Mouse (Mus musculus) heart, postnatal 10 days (tissue): Measurements from ENCODE around the gene Gm5134. TPM values are rescaled to one million over a fixed set of nuclear protein-coding genes. Genes with fewer than 3 reads are reported as not detected.

Experiments used
- DNase-seq, 2 experiments: peaks; one replicate each; pipeline ENCODE4 v3.0.0; 2021
- intact Hi-C: fragments of 180-260 bp; cut with DNase I; formaldehyde crosslinking; loops from one replicate; pipeline ENCODE4 v1.15.1; 2025
- total RNA-seq, 2 experiments: library from RNA; stranded (reverse); gene quantifications; 2 replicates each; pipeline ENCODE4 v1.2.3; 2021

The Gm5134 gene
- total RNA-seq = not detected

DNA sequence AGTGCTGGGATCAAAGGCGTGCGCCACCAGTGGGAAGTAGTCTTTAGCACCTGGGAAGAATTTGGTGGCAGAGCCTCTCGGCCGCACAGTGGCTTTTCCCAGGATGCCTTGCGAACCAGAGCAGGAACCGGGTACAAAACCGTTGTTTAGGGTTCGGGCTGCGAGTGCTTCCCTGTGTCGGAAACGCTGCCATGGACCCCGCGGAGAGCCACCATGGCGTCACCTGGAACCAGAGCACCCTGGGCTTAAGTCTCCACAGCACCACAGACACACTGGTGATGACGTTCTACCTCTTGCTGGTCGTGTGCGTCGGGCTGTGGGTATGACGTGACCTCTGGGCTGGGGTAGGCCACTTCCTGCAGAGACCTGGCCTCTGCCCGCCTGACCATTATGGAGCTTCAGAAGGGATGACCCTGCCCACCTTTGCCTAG, at the start of gene Gm5134:
Gene Gm5134, plus strand, starts transcription at position 134 of the 431 bp plus-strand sequence.
- DNase-seq = no peak
- intact Hi-C loops = loop anchor here (5.0 kb wide), 1 partner anchor 367 kb away; the partner anchor contains the start of gene Ggt5

DNA sequence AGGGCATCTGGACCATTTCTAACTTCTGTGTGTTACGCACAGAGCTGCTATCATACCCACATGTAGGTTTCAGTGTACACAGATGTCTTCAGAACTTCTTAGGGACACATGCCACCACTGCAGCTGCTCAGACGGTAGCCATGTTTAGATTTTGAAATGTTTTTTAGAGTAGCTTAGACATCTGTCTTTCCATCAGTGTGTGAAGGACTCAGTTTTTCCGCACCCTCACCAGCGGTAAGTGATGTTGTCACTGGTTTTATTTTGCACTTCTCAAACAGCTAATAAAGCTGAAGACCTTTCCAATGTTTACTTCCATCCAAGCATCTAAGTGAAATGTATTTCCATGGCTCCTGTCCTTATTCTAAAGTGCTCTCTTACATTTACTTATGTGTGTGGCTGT, 47.4 kb upstream of the Gm5134 start:
- intact Hi-C loops = no loop called here
- no peak for DNase-seq

DNA sequence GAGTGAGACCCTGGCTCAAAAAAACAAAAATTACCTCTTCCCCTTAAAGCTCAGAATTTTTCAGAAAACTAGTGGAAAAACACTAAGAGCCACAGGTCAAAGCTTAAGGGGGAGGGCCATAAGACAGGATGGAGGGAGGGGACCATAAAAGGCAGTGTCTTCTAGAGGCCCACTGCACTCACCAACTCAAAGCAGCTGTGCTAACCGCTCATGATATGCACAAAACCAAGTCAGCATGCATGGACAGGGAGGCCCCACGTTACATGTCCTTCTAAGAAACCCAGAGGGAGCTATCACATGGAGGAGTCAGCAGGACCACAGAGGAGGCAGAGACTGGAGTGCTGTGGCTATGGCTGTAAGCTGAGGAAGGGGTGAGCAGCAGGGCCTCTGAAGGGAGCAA, 43.6 kb upstream of the Gm5134 start:
- intact Hi-C loops = no loop called here
- no peak for DNase-seq

DNA sequence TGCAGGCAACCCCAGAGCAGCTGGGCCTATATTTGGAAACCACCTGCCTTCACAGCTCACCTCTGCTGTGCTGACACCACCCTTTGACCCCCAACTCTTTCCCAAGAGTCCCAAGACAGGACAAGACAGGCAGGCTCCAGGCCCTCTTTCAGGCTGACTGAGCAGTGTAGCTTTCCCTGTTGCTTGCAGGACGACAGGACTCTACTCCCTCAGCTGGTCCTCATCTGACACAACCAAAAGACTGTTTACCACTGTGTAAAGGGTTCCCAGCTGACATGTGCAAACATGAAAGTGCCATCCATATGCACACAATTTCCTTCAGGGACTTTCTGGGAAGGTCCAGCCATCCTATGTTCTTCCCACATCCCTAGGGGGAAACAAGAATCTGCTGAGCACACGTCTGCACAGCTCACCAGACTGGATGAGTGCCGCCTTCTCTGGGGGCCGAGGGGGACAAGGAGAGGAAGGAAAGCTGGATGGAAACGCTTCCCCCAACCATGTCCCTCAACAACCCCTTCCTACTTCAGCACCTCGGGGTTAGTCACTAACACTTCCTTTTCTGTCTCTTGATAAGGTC, 41.2 kb upstream of the Gm5134 start:
- DNase-seq = no peak
- intact Hi-C loops = no loop called here

DNA sequence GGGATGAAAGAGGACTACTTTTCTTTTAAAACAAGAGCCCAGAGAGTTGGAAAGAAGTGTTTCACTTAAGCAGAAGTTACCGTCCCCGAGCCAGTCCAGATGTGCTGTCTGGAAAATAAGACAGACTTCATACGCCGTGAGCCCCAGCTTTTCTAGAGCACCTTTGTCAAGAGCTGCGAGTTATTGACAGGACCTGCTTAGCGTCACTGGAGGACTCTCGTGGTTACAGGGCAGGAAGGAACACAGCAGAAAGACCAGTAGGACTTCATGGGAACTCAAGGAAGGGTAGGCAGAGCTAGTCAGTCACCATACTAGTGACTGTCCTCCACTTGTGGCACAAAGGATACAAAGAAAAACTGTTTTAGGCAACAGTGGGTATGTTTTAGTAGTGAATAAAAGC, 38.8 kb upstream of the Gm5134 start:
- intact Hi-C loops = no loop called here
- DNase-seq = no peak

DNA sequence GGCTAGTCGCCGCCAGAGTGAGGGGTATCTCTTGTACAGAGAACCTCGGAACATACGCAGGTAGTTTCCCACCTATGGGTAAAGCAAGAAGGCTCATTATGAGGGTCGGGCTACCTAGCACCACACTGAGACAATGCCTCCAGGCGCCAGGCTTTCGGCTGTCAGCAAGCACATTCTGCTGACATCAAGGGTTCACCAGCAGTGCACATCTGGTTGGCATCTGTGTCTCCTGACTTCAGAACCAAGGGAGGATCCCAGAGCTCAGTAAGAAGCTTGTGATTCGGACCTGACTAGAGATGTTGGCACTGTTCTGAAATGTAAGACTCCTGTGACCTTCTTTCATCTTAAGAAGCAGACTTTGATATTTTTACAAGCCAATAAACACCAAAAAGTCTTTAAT, 37.5 kb upstream of the Gm5134 start:
- intact Hi-C loops = no loop called here
- no peak for DNase-seq

DNA sequence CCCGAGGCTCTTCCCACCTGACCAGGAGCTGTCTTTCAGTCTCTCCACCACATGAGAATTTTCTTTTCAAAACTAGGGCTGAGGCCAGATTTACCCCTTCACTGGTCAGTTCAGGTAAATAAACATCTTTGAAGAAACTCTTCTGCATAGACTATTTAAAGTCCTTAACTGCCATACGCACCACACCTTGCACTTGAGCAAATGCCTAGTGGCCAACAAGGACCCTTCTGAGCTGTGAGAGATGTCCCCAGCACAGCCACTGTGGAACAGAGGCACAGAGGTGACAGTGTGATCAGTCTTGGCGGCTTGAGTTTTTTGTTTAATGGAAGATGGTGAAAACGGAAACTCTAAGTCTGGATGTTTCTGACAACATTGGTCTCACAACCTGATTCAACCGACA, 35.3 kb upstream of the Gm5134 start:
- intact Hi-C loops = no loop called here
- DNase-seq = no peak

DNA sequence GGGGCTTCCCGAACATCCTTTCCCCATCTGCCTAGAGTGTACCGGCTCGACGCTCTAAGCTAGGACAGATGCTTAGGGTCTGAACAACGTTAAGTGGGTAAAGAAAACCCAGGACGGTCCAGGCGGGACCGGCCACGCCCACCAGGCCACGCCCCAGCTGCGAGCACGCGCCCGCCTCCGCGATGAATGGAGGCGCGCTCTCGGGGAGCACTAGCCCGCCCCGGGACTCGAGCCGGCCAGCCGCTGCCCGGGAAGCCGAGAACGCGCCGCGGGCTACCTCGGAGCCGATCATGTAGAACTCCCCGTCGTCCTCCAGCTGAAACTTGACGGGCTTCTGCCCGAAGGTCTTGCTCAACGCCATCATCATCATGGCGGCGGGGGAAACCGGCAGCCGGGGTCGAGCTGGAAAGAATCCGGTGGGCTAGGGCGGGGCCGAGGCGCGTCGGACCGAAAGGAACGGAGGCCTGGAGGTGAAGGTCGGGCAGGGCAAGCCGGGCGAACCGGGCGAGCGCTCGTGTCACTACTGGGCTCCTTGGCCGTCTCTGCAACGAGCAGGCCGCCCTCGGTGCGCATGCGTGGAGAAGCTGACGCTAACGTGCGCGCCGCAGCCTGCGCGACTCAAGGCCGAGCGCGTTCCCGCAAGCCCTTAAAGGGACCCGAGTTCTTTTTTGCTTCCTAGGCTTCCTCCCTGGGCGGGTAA, 33.1 kb upstream of the Gm5134 start, which contains the start of gene Smarcb1:
Gene Smarcb1, minus strand, starts transcription at position 592 of the 700 bp plus-strand sequence.
- peak; percentile 97 for DNase-seq
- intact Hi-C loops = no loop called here

DNA sequence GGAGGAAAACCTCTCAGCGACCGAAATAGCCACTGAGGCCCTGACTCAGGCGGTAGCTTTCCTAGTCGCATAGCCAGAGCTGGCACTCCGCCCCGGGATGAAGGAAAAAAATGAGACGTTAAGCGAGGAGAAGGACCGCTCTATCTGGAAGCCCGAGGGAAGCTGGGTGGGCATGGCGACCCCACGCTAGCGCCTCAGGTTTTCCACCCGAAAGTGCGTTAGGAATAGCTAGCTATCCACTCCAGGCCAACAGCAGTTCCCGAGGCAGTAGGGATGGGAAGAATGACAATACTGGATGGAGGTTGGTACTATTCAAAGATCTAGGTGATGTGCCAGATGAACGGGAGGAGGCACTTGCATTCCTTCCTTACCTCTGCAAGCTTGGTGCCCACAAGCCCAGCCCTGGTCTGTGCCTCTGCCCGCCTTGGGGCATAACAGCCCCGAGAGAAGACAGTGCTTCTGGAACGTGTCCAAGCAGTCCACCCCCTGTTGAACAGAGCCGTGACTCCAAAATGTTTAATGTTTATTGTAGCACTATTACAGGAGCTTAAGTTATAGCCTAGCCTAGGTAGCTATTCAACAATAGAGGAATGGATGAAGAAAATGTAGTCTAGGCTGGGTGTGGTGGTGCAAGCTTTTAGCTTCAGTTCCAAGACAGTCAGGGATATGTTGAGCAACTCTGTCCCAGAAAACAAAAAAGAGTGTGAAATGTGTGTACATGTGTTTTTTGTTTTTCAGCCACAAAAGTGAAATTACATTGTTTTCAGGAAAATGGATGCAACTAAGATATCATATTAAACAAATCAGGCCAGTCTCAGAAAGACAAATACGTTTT, 32.4 kb upstream of the Gm5134 start:
- intact Hi-C loops = no loop called here
- DNase-seq = no peak

DNA sequence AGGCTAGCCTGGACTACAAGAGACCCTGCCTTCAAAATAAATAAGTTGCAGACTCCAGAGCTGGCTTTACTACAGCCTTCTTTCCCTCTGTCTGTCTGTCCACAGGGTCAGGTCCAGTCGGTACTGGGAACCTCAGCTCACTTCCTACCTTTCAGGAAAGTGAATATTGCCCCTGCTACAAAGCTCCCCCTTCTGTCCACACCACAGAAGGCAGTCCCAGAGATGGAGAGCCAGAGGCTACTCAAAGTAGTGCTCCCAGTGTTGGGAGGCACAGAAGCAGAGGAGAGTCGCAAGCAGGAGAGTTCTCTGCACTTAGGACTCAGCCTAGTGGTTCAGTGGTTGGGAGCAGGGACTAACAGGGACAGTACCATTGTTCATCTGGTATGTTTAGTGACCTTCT, 30.0 kb upstream of the Gm5134 start:
- intact Hi-C loops = no loop called here
- DNase-seq = no peak

DNA sequence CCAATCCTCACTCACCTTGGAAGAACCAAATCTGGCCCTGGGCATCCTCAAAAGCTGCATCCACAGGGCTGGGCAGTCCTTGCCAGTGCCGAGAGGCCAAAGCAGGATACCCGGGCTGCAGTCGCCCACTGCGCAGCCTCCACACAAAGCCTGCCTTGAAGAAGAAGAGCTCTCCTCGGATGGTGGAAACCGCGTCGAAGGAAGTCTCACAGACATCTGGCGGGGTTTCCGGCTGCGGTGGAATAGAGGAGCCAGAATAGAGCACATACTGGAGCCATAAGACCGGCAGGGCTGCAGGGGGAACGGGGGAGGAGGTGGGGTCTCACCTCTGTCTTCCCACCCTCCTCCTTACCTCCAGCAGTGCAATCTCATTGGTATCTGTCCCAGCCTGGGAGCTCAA, 27.9 kb upstream of the Gm5134 start:
- no peak for DNase-seq
- intact Hi-C loops = no loop called here

DNA sequence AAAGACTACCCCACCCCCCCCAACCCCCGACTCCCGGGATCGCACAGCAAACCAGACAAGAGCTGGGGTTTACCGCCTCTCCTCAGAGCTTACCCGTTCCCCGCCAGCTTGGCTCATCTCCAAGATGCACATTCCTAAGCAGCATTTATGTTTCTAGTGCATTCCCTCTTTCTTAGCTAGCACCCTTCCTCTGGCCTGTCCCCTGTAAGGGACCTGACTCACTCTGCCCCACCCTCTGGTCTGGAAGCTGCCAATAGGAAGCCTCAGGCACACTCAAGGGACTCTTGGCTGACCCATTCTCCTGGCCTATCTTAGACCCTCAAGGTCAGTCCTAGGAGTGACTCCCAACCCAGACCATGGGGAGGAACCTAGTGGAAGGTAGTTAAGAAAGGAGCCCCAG, 24.0 kb upstream of the Gm5134 start:
- intact Hi-C loops = no loop called here
- no peak for DNase-seq

DNA sequence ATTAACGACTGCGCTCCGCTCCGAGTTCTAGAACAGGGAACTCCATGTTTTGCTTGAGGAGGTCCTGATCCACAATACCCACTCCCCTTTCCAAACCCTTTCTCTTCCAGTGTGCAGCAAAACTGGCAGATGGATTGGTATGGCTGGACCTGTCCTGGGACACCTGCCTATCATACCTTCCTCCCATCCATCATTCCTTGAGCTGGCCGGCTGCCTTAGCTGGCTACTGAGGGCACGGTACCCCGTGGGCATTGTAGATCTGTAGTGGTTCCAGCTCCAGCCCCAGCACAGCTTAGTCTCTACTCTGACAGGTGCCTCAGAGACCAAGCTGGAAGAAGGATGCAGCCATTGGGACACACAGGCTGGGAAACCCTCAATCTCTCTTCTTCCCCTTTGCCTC, 23.0 kb upstream of the Gm5134 start:
- intact Hi-C loops = no loop called here
- no peak for DNase-seq

DNA sequence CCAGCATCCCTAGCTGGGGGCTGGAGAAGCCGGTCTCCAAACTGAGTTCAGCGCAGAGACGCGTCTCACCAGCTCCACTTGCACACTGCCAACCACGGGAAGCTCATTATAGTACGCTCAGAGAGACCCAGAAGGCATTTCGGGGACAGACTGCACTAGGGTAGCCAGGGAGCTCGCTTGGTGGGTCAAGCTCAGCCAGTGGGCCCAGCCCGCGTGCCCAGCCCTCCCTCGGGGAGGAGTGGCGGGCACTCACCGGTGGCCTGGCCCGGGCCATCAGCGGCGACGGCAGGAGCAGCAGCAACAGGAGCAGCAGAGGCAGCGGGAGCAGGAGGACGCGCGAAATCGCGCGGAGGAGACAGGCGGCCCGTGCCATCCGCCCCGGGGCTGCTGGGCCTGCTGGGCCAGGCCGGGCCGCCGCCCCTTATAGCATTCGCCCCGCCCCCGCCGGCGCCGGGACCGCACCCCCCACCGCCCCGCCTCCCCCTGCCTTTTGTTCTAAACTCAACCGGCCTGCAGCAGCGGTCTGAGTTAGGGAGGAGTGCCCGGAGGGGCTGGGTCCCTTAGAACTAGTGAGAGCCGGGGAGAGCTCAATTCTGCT, 22.1 kb upstream of the Gm5134 start:
- DNase-seq = peak; percentile 72 to 73
- intact Hi-C loops = no loop called here

DNA sequence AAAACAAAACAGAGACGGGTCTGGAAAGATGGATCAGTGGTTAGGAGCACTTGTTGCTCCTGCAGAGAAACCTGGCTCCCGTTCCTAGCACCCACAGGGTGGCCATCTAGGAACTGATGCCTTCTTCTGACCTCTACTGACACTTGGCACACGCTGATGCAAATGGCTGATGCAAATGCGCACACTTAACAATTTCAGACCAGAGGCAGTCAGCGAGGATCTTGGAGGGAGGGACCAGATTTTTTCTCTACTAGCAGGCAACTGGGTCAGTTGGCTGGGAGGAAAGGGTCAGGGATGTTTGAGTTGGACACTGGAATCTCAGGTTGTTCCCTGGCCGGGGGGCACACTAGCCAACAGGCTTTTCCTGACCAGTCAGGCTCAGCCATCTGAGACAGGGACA, 21.4 kb upstream of the Gm5134 start, which contains the start of gene Chchd10:
Gene Chchd10, plus strand, starts transcription at position 240 of the 400 bp plus-strand sequence.
- intact Hi-C loops = no loop called here
- DNase-seq = no peak

DNA sequence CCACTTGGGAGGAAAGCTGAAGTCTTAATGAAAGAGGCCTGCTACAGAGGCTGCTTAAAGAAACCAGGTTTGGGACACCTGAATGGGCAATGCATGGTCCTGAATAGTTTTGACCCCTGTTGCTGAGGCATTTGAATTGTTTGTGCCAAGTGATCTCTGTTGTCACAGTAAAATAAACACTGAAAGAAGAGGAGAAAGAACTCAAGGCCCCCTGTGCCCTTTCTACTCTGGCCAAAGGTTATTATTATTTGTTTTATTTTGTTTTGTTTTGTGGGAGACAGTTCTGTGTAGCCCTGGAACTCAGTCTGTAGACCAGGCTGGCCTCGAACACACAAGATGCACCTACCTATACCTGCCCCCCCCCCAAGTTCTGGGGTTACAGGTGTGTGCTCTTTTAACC, 19.3 kb upstream of the Gm5134 start:
- no peak for DNase-seq
- intact Hi-C loops = no loop called here

DNA sequence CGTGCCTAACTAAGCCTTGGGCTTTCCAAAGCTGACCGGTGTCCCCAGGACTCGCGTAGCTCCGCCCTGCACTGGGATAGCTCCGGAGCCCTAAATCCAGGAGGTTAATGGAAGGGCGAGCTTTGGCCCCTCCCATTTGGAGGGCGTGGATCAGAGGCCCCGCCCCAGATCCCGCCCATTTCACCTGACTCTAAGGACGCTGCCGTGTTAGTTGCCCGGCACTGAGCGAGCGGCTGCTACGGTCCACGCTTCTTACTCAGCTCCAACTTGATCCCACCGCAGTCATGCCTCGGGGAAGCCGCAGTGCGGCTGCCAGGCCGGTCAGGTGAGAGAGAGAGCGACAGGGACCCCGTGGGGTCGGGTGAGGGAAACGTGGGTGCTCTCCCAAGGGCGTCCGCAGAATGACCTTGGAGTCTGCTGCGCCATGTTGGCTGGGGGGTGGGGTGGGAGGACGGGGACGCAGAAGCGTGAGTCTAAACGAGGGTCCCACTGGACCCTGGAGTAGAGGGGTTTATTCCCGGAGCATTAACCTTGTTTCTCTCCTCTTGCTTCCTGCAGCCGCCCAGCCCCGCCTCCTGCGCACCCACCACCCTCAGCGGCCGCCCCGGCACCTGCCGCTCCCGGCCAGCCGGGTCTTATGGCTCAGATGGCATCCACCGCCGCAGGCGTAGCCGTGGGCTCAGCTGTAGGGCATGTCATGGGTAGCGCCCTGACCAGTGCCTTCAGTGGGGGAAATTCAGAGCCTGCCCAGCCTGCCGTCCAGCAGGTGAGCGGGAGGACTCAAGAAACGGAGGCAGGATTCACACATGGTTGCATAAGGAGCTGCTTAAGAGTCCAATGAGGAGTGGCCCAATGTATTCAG, 18.4 kb upstream of the Gm5134 start, which contains the start of gene Mmp11:
Gene Mmp11, minus strand, starts transcription at position 817 of the 862 bp plus-strand sequence.
- intact Hi-C loops = no loop called here

DNA sequence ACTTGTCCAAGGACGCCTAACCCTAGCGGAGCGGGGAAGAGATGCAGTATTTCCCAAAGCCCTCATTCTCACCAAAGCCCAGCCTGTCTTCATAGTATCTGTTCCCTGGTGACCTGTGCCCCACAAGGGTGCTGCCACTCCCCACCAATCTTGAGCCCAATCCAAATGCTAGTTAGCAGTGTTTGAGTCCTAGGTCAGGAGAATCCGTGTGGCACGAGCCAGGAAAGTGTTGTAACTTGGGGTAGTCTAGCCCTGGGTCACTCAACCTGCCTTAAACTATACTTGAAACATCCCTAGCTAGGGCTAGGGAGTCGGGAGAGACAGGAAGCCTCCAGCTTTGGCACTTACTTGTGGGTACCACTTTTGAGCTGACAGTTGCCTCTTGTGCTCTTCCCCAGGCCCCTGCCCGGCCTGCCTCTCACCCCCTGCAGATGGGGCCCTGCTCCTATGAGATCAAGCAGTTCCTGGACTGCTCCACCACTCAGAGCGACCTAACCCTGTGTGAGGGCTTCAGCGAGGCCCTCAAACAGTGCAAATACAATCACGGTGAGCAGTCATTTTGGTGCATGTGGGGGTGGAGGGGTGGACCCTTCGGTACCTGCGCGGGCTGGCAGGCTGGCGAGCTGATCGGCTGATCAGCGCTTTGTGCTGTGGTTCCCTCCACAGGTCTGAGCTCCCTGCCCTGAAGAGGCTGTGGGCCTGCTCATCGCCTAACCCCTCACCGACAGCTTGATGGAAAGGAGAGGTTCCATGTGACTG, 17.2 kb upstream of the Gm5134 start:
- intact Hi-C loops = no loop called here
- no peak for DNase-seq

More for the DNA sequence above, 18.4 kb upstream of the Gm5134 start, which contains the start of gene Mmp11:
- DNase-seq = peak; percentile 79 to 85
